Mouse (Mus musculus) spleen, adult 2 months (tissue): ENCODE data around the gene Sbno2.
A peak's percentile ranks its signal among the peaks of the same experiment; 100 is the strongest.

Source experiments
- CTCF ChIP-seq: fragments of 200-500 bp; IDR thresholded peaks from 2 replicates; pipeline ENCODE4 v1.5.1; 2011; ENCODE audit warnings: mild to moderate bottlenecking, inconsistent platforms; ENCODE audit not compliant: insufficient read depth, insufficient read length, insufficient replicate concordance; ENCODE audit errors: extremely low read depth
- POLR2A ChIP-seq: fragments of 200-500 bp; IDR thresholded peaks from 2 replicates; pipeline ENCODE4 v1.6.1; 2011; ENCODE audit warnings: low read depth, low read length, inconsistent platforms

DNA sequence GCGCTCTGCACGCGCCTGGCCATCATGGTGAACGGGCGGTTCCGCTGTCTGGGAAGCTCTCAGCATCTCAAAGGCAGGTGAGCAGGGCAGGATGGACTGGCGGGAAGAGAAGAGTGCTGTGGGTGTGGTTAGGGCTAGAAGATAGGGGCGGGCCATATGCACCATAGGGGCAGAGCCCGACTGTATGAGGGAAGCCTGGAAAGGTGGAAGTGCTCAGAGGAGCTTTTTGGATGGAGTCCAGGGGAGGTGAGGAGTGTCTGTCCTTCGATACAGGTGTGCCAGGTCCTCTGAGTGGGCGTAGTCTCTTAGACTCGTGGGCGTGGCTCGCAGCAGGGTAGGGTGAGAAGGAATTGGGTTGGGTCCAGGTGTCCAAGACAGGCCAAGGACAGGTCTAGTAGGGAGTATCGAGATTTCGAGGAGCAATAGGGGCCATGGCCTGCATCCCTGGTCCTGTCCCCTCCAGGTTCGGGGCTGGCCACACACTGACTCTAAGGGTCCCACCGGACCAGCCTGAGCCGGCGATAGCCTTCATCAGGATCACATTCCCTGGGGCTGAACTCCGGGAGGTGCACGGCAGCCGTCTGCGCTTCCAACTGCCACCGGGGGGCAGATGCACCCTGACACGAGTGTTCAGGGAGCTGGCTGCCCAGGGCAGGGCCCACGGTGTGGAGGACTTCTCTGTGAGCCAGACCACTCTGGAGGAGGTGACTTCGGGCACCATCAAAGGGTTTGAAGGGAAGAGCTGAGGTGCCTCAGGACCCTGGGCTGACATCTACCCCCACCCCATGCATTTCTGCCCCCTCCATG lies 90.7 kb downstream of the Sbno2 start:
- TF ChIP-seq CTCF (peak; percentile 66; the same call in 1 of the 2 replicates), POLR2A (no peak)
